ENCODE assay signal across 9 mouse cellular contexts in the genomic region with DNA sequence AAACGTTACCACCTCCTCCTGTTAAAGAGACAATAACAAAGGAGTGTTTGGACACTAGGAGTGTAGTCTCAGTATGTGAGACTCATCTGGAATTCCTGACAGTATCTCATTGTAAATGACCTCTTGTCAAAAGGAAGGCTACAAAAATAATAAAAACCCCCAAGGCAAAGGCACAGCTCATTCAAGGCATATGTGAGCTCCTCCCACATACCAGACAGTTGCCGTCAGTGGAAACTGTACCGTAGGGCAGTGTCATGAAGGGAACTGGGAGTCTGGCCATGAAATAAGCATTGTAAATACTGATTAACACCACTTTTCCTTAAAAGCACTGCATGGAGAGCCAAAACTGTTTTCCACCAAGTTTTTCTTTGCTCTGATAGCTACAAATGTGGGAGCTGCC. TPM values are rescaled to one million over a fixed set of nuclear protein-coding genes. Genes with fewer than 3 reads are reported as not detected.
DNase-seq lines count a peak whose midpoint lies in the region; ATAC-seq lines count a peak whose summit lies in the region.
"Had no signal": no experiment of that assay in that cellular context is flagged by ENCODE, and none has a peak within 500 bp of the region (broad histone marks: within the 10 kb centered on the region; RNA-seq: fewer than 3 reads in every experiment).

No protein-coding gene starts in this region.

- DNase-seq in forebrain, embryonic 14.5 days (ENCODE audit: low spot score), result peak; percentile 76
- DNase-seq in forebrain, embryonic 11.5 days (ENCODE audit: low spot score), result no peak
- DNase-seq in adrenal gland, postnatal 14 days, result peak; percentile 63
- peak; percentile 62 to 74 for DNase-seq in kidney, postnatal 4 days
- DNase-seq in layer of hippocampus, postnatal 10 days (ENCODE audit: low spot score in 2 of 2), result no peak
- no peak for DNase-seq in right cerebral cortex, postnatal 4 days

- H3K4me1 ChIP-seq in forebrain, embryonic 14.5 days (ENCODE audit: control insufficient read depth, insufficient read depth, low read length), result peaks cover 18% of the 10 kb centered on the region
- peaks cover 10% of the 10 kb centered on the region for H3K4me1 ChIP-seq in forebrain, embryonic 11.5 days (replicated peaks; ENCODE audit: control insufficient read depth, insufficient read depth, low read length)
- peaks cover 86% of the 10 kb centered on the region for H3K4me1 ChIP-seq in heart, embryonic 15.5 days (replicated peaks)
- H3K4me1 ChIP-seq in stomach, embryonic 14.5 days (ENCODE audit: control insufficient read depth, insufficient read depth, low read length), result peaks cover 46% of the 10 kb centered on the region

- H3K9ac ChIP-seq in forebrain, embryonic 14.5 days (ENCODE audit: low read length), result no peak overlapping the region
- H3K9ac ChIP-seq in forebrain, embryonic 11.5 days (ENCODE audit: low read length), result no peak overlapping the region
- H3K9ac ChIP-seq in heart, embryonic 15.5 days, result 0 out of 2 replicates have a peak overlapping the region, but pooled peaks have one; percentile 23
- no peak overlapping the region for H3K9ac ChIP-seq in stomach, embryonic 14.5 days (replicated peaks; ENCODE audit: low read depth, low read length)

- no peak overlapping the region for H3K4me2 ChIP-seq in forebrain, embryonic 14.5 days (ENCODE audit: low read length)
- H3K4me2 ChIP-seq in forebrain, embryonic 11.5 days (ENCODE audit: low read depth, low read length, severe bottlenecking), result no peak overlapping the region
- H3K4me2 ChIP-seq in heart, embryonic 15.5 days, result peak overlapping the region; percentile 41
- 0 out of 2 replicates have a peak overlapping the region, but pooled peaks have one; percentile 10 for H3K4me2 ChIP-seq in stomach, embryonic 14.5 days (replicated peaks; ENCODE audit: low read depth, low read length)

- peak; percentile 72 for ATAC-seq in forebrain, embryonic 14.5 days
- no peak for ATAC-seq in forebrain, embryonic 11.5 days (replicated peaks; ENCODE audit: low FRiP score)
- peak; percentile 85 for ATAC-seq in heart, embryonic 15.5 days (replicated peaks; ENCODE audit: insufficient number of reproducible peaks, insufficient read depth, low FRiP score, low read depth)
- ATAC-seq in stomach, embryonic 14.5 days (ENCODE audit: insufficient number of reproducible peaks, insufficient read depth, low FRiP score, low read depth), result peak; percentile 76; the same call in 1 of the 2 replicates

- 23% methylated on average over 3 of the region's 3 CpGs for WGBS in forebrain, embryonic 14.5 days
- 42% methylated on average over 3 of the region's 3 CpGs for WGBS in forebrain, embryonic 11.5 days
- 11% methylated on average over 3 of the region's 3 CpGs for WGBS in heart, embryonic 15.5 days
- WGBS in stomach, embryonic 14.5 days, result 6% methylated on average over 3 of the region's 3 CpGs

- no peaks in the 10 kb centered on the region for H3K27me3 ChIP-seq in forebrain, embryonic 14.5 days (replicated peaks; ENCODE audit: control insufficient read depth, insufficient read depth, low read length)
- H3K27me3 ChIP-seq in forebrain, embryonic 11.5 days (ENCODE audit: control insufficient read depth, insufficient read depth, low read length), result no peaks in the 10 kb centered on the region
- H3K27me3 ChIP-seq in heart, embryonic 15.5 days, result no peaks in the 10 kb centered on the region
- H3K27me3 ChIP-seq in stomach, embryonic 14.5 days (ENCODE audit: control insufficient read depth, insufficient read depth, low read length), result no peaks in the 10 kb centered on the region
- H3K27me3 ChIP-seq: CH12.LX had no signal

- H3K36me3 ChIP-seq in forebrain, embryonic 14.5 days (ENCODE audit: control insufficient read depth, insufficient read depth, low read length), result no peaks in the 10 kb centered on the region
- no peaks in the 10 kb centered on the region for H3K36me3 ChIP-seq in forebrain, embryonic 11.5 days (ENCODE audit: control insufficient read depth, insufficient read depth, low read length)
- no peaks in the 10 kb centered on the region for H3K36me3 ChIP-seq in heart, embryonic 15.5 days
- no peaks in the 10 kb centered on the region for H3K36me3 ChIP-seq in stomach, embryonic 14.5 days (ENCODE audit: control insufficient read depth, insufficient read depth, low read length)

- no peak overlapping the region for H3K27ac ChIP-seq in forebrain, embryonic 14.5 days (ENCODE audit: low read depth, low read length)
- no peak overlapping the region for H3K27ac ChIP-seq in forebrain, embryonic 11.5 days (ENCODE audit: low read depth, low read length)
- peak overlapping the region; percentile 91 for H3K27ac ChIP-seq in heart, embryonic 15.5 days
- H3K27ac ChIP-seq in stomach, embryonic 14.5 days (ENCODE audit: low read length), result peak overlapping the region; percentile 67; the same call in 1 of the 2 replicates

- H3K4me3 ChIP-seq in forebrain, embryonic 14.5 days (ENCODE audit: low read depth, low read length), result no peak overlapping the region
- no peak overlapping the region for H3K4me3 ChIP-seq in forebrain, embryonic 11.5 days (ENCODE audit: low read depth, low read length)
- H3K4me3 ChIP-seq in heart, embryonic 15.5 days, result no peak overlapping the region
- no peak overlapping the region for H3K4me3 ChIP-seq in stomach, embryonic 14.5 days (ENCODE audit: low read depth, low read length)

- H3K9me3 ChIP-seq in forebrain, embryonic 14.5 days (replicated peaks; ENCODE audit: control insufficient read depth, low read length), result no peaks in the 10 kb centered on the region
- no peaks in the 10 kb centered on the region for H3K9me3 ChIP-seq in forebrain, embryonic 11.5 days (ENCODE audit: control insufficient read depth, low read length)
- H3K9me3 ChIP-seq in heart, embryonic 15.5 days (replicated peaks), result no peaks in the 10 kb centered on the region
- no peaks in the 10 kb centered on the region for H3K9me3 ChIP-seq in stomach, embryonic 14.5 days (ENCODE audit: control insufficient read depth, low read depth, low read length)

RNA-seq across cellular contexts. Expression of a gene that starts 43.3 kb away (rescaled TPM):
- 5.9 and 10.1 TPM in 2 replicates for polyA plus RNA-seq in forebrain, embryonic 14.5 days (2014; fragmentation: Nextera tagmentation; extraction: Ambion mirVana)
- 14.8 and 17.8 TPM in 2 replicates for polyA plus RNA-seq in forebrain, embryonic 11.5 days (2014; fragmentation: Nextera tagmentation; extraction: Ambion mirVana)
- total RNA-seq in adrenal gland, postnatal 14 days (2021), result 62.6 and 75.9 TPM in 2 replicates
- 36.7 and 40.3 TPM in 2 replicates for polyA plus RNA-seq in heart, embryonic 15.5 days (2015; fragmentation: Nextera tagmentation; extraction: Ambion mirVana)
- polyA plus RNA-seq in stomach, embryonic 14.5 days (2014; fragmentation: Nextera tagmentation; extraction: Ambion mirVana), result 50.9 and 51.2 TPM in 2 replicates
- total RNA-seq in layer of hippocampus, postnatal 10 days (2021), result 10 to 100 TPM; 36.3 to 44.3 TPM

Comparison
In these comparisons a context has a peak if more than half of its experiments do, and no peak if none do; other contexts are left out.
1. DNase-seq: peak in forebrain, embryonic 14.5 days (single experiment), adrenal gland, postnatal 14 days (single experiment) and kidney, postnatal 4 days (2 of 2); none in forebrain, embryonic 11.5 days (single experiment), layer of hippocampus, postnatal 10 days (0 of 2) and right cerebral cortex, postnatal 4 days (single experiment).
2. H3K27ac ChIP-seq: peak in heart, embryonic 15.5 days (single experiment) and stomach, embryonic 14.5 days (single experiment); none in forebrain, embryonic 14.5 days (single experiment) and forebrain, embryonic 11.5 days (single experiment).
3. H3K4me2 ChIP-seq: peak in heart, embryonic 15.5 days (single experiment) and stomach, embryonic 14.5 days (single experiment); none in forebrain, embryonic 14.5 days (single experiment) and forebrain, embryonic 11.5 days (single experiment).